ENCODE assay signal across 10 mouse cellular contexts in genomic region chr2:165613741-165614339, GRCm38 (mm10). TPM values are rescaled to one million over a fixed set of nuclear protein-coding genes. Genes with fewer than 3 reads are reported as not detected.
DNase-seq lines count a peak whose midpoint lies in the region; ATAC-seq and TF ChIP-seq lines count a peak whose summit lies in the region.
"Had no signal": no experiment of that assay in that cellular context is flagged by ENCODE, and none has a peak within 500 bp of the region (broad histone marks: within the 10 kb centered on the region; RNA-seq: fewer than 3 reads in every experiment).

No protein-coding gene starts in this region.

- no peak overlapping the region for H3K4me2 ChIP-seq in midbrain, embryonic 11.5 days
- H3K4me2 ChIP-seq in midbrain, embryonic 16.5 days (ENCODE audit: low read length), result no peak overlapping the region
- H3K4me2 ChIP-seq in kidney, postnatal 0 days (ENCODE audit: low read length), result no peak overlapping the region
- H3K4me2 ChIP-seq in forebrain, postnatal 0 days (ENCODE audit: low read depth), result no peak overlapping the region

- no peak overlapping the region for H3K4me3 ChIP-seq in midbrain, embryonic 11.5 days (ENCODE audit: low read depth, low read length)
- no peak overlapping the region for H3K4me3 ChIP-seq in midbrain, embryonic 16.5 days (ENCODE audit: low read depth, low read length)
- H3K4me3 ChIP-seq in kidney, postnatal 0 days (replicated peaks; ENCODE audit: low read depth, low read length), result no peak overlapping the region
- H3K4me3 ChIP-seq in forebrain, postnatal 0 days (ENCODE audit: low read depth, low read length), result no peak overlapping the region
- H3K4me3 ChIP-seq: myocyte had no signal

- peak; percentile 36; the same call in 1 of the 2 replicates for TF ChIP-seq CTCF in kidney, postnatal 0 days (IDR thresholded peaks at IDR 0.05; ENCODE audit: low read depth)
- no peak for TF ChIP-seq CTCF in forebrain, postnatal 0 days (IDR thresholded peaks at IDR 0.05; ENCODE audit: low read depth)

- no peak for ATAC-seq in midbrain, embryonic 11.5 days (ENCODE audit: low FRiP score)
- no peak for ATAC-seq in midbrain, embryonic 16.5 days
- ATAC-seq in kidney, postnatal 0 days (replicated peaks; ENCODE audit: low FRiP score, low read depth), result no peak; the same call in 1 of the 2 replicates
- ATAC-seq in forebrain, postnatal 0 days, result no peak

- WGBS in midbrain, embryonic 11.5 days, result 73% methylated on average over 13 of the region's 13 CpGs
- WGBS in midbrain, embryonic 16.5 days, result 70% methylated on average over 13 of the region's 13 CpGs
- WGBS in kidney, postnatal 0 days, result 50% methylated on average over 13 of the region's 13 CpGs
- WGBS in forebrain, postnatal 0 days, result 74% methylated on average over 13 of the region's 13 CpGs

- H3K9me3 ChIP-seq in midbrain, embryonic 11.5 days (ENCODE audit: control insufficient read depth, low read length), result no peaks in the 10 kb centered on the region
- no peaks in the 10 kb centered on the region for H3K9me3 ChIP-seq in midbrain, embryonic 16.5 days (replicated peaks; ENCODE audit: control insufficient read depth, low read length, poor library complexity, severe bottlenecking)
- H3K9me3 ChIP-seq in kidney, postnatal 0 days (replicated peaks; ENCODE audit: low read length), result no peaks in the 10 kb centered on the region
- no peaks in the 10 kb centered on the region for H3K9me3 ChIP-seq in forebrain, postnatal 0 days (ENCODE audit: low read length)

- H3K27ac ChIP-seq in midbrain, embryonic 11.5 days (ENCODE audit: low read depth, low read length), result no peak overlapping the region
- no peak overlapping the region for H3K27ac ChIP-seq in midbrain, embryonic 16.5 days (ENCODE audit: low read length)
- H3K27ac ChIP-seq in kidney, postnatal 0 days, result peak overlapping the region; percentile 57; the same call in 1 of the 2 replicates
- H3K27ac ChIP-seq in forebrain, postnatal 0 days (ENCODE audit: low read depth, low read length), result no peak overlapping the region
- H3K27ac ChIP-seq: liver, embryonic 14.5 days had no signal

- H3K4me1 ChIP-seq in midbrain, embryonic 11.5 days (ENCODE audit: control insufficient read depth, insufficient read depth, low read length), result no peaks in the 10 kb centered on the region
- H3K4me1 ChIP-seq in midbrain, embryonic 16.5 days (ENCODE audit: control insufficient read depth, insufficient read depth, low read length), result no peaks in the 10 kb centered on the region
- no peaks in the 10 kb centered on the region for H3K4me1 ChIP-seq in kidney, postnatal 0 days (replicated peaks; ENCODE audit: insufficient read depth, low read length)
- no peaks in the 10 kb centered on the region for H3K4me1 ChIP-seq in forebrain, postnatal 0 days (ENCODE audit: insufficient read depth)

- no peaks in the 10 kb centered on the region for H3K27me3 ChIP-seq in midbrain, embryonic 11.5 days (ENCODE audit: control insufficient read depth, insufficient read depth, low read length)
- H3K27me3 ChIP-seq in midbrain, embryonic 16.5 days (ENCODE audit: control insufficient read depth, insufficient read depth, low read depth, low read length), result no peaks in the 10 kb centered on the region
- no peaks in the 10 kb centered on the region for H3K27me3 ChIP-seq in kidney, postnatal 0 days (ENCODE audit: insufficient read depth, low read length)
- no peaks in the 10 kb centered on the region for H3K27me3 ChIP-seq in forebrain, postnatal 0 days (ENCODE audit: insufficient read depth, low read length)

- H3K36me3 ChIP-seq in midbrain, embryonic 11.5 days (ENCODE audit: control insufficient read depth, insufficient read depth, low read length), result no peaks in the 10 kb centered on the region
- no peaks in the 10 kb centered on the region for H3K36me3 ChIP-seq in midbrain, embryonic 16.5 days (ENCODE audit: control insufficient read depth, insufficient read depth, low read length)
- H3K36me3 ChIP-seq in kidney, postnatal 0 days (ENCODE audit: insufficient read depth, low read length), result no peaks in the 10 kb centered on the region
- no peaks in the 10 kb centered on the region for H3K36me3 ChIP-seq in forebrain, postnatal 0 days (ENCODE audit: insufficient read depth)

- H3K9ac ChIP-seq in midbrain, embryonic 11.5 days (ENCODE audit: low read length), result no peak overlapping the region
- H3K9ac ChIP-seq in midbrain, embryonic 16.5 days (ENCODE audit: low read depth, low read length), result no peak overlapping the region; the same call in 1 of the 2 replicates
- peak overlapping the region; percentile 35; the same call in 1 of the 2 replicates for H3K9ac ChIP-seq in kidney, postnatal 0 days (ENCODE audit: low read depth, low read length)
- no peak overlapping the region for H3K9ac ChIP-seq in forebrain, postnatal 0 days
- H3K9ac ChIP-seq: liver, embryonic 14.5 days had no signal

- DNase-seq in adrenal gland, adult (ENCODE audit: inconsistent age in 2 of 2, low spot score in 1 of 2), result peak; percentile 35 to 37
- DNase-seq in adrenal gland, postnatal 4 days (ENCODE audit: low spot score in 2 of 2), result no peak
- DNase-seq in midbrain, embryonic 11.5 days (ENCODE audit: low spot score, missing footprints), result peak; percentile 72
- peak; percentile 75 for DNase-seq in kidney, postnatal 0 days (ENCODE audit: low spot score)
- peak; percentile 13 for DNase-seq in telencephalon, adult 2 months (ENCODE audit: low read depth, low spot score)
- DNase-seq in urinary bladder, adult 18-20 months (ENCODE audit: low spot score in 2 of 2), result no peak
- DNase-seq in forebrain, postnatal 0 days, result no peak

RNA-seq across cellular contexts. Expression of gene Eya2, which starts 19.0 kb away (rescaled TPM):
- total RNA-seq in adrenal gland, postnatal 4 days (2021), result 1 to 10 TPM; 4.2 to 6.1 TPM
- polyA plus RNA-seq in midbrain, embryonic 11.5 days (2014; fragmentation: Nextera tagmentation; extraction: Ambion mirVana), result 6.9 and 8.3 TPM in 2 replicates
- 3.4 and 3.6 TPM in 2 replicates for polyA plus RNA-seq in midbrain, embryonic 16.5 days (2015; fragmentation: Nextera tagmentation; extraction: Ambion mirVana)
- polyA plus RNA-seq in kidney, postnatal 0 days (2015; fragmentation: Nextera tagmentation; extraction: Ambion mirVana), result 6.3 and 8.0 TPM in 2 replicates
- total RNA-seq in forebrain, postnatal 0 days (2014; rRNA removed), result 5.7 and 11.3 TPM in 2 replicates
- 6.5 and 7.4 TPM in 2 replicates for polyA plus RNA-seq in forebrain, postnatal 0 days (2015; fragmentation: Nextera tagmentation; extraction: Ambion mirVana)

Comparison
In these comparisons a context has a peak if more than half of its experiments do, and no peak if none do; other contexts are left out.
1. DNase-seq: peak in adrenal gland, adult (2 of 2), midbrain, embryonic 11.5 days (single experiment), kidney, postnatal 0 days (single experiment) and telencephalon, adult 2 months (single experiment); none in adrenal gland, postnatal 4 days (0 of 2), urinary bladder, adult 18-20 months (0 of 2) and forebrain, postnatal 0 days (single experiment).